Mouse (Mus musculus) liver, embryonic 15.5 days (tissue): ENCODE measurements around the gene Ptpn14. TPM values are rescaled to one million over a fixed set of nuclear protein-coding genes. Genes with fewer than 3 reads are reported as not detected.
A peak's percentile ranks its signal among the peaks of the same experiment; 100 is the strongest.
"Not testable (repeated sequence)": the region's sequence is repeated elsewhere in the genome, so short reads cannot be mapped to it uniquely, and the experiment has no call there.

Experiments used
- ATAC-seq: fragments of 200-750 bp; cut with Nextera tagmentation; 2 replicates; pipeline ENCODE4 v1.8.0; 2017; ENCODE audit warnings: moderate number of reproducible peaks, mild to moderate bottlenecking, moderate library complexity; ENCODE audit not compliant: insufficient read depth
- H3K27ac ChIP-seq: fragments of 300-500 bp; sonication (generic); replicated peaks from 2 replicates; pipeline ENCODE4 v1.5.1; 2015; ENCODE audit warnings: mild to moderate bottlenecking, inconsistent platforms
- H3K27me3 ChIP-seq: fragments of 300-500 bp; sonication (generic); 2 replicates; pipeline ENCODE4 v1.6.1; 2015; ENCODE audit warnings: mild to moderate bottlenecking, inconsistent platforms
- H3K36me3 ChIP-seq: fragments of 300-500 bp; sonication (generic); replicated peaks from 2 replicates; pipeline ENCODE4 v1.6.1; 2015; ENCODE audit warnings: moderate library complexity, mild to moderate bottlenecking, inconsistent platforms
- H3K4me1 ChIP-seq: fragments of 300-500 bp; sonication (generic); replicated peaks from 2 replicates; pipeline ENCODE4 v1.6.1; 2015; ENCODE audit warnings: inconsistent platforms
- H3K4me2 ChIP-seq: fragments of 300-500 bp; sonication (generic); 2 replicates; pipeline ENCODE4 v1.6.1; 2015; ENCODE audit warnings: moderate library complexity, mild to moderate bottlenecking, inconsistent platforms
- H3K4me3 ChIP-seq: fragments of 300-500 bp; sonication (generic); replicated peaks from 2 replicates; pipeline ENCODE4 v1.5.1; 2015; ENCODE audit warnings: mild to moderate bottlenecking, inconsistent platforms
- H3K9ac ChIP-seq: fragments of 300-500 bp; sonication (generic); 2 replicates; pipeline ENCODE4 v1.6.1; 2015; ENCODE audit warnings: moderate library complexity, mild to moderate bottlenecking, inconsistent platforms
- H3K9me3 ChIP-seq: fragments of 300-500 bp; sonication (generic); replicated peaks from 2 replicates; pipeline ENCODE4 v1.6.1; 2016; ENCODE audit warnings: inconsistent platforms
- WGBS: fragments of 180-500 bp; shearing (Covaris S2); methylation state at CpG from one replicate; pipeline ENCODE4 v1.1.7; 2015; ENCODE audit warnings: mixed read lengths; ENCODE audit not compliant: insufficient replicate concordance; 5-methylcytosine and 5-hydroxymethylcytosine counted together
- polyA plus RNA-seq: library from polyadenylated mRNA; unstranded; fragments of >200 nt; fragmentation: Nextera tagmentation; extraction: Ambion mirVana; gene quantifications from 2 replicates; pipeline ENCODE4 v1.2.1, GENCODE M21; 2015

The Ptpn14 gene
- 0.40 and 0.44 TPM in 2 replicates for polyA plus RNA-seq

GRCm38 (mm10) chr1:189727884-189728783 is at the start of gene Ptpn14:
Gene Ptpn14, plus strand, starts transcription at chr1:189728268.
- H3K27me3 ChIP-seq = peaks cover 78% of the 10 kb centered on the region
- H3K4me2 ChIP-seq = peak within 1 kb of the TSS; percentile 65
- H3K27ac ChIP-seq = peak within 1 kb of the TSS; percentile 48; the same call in 1 of the 2 replicates
- no peaks in the 10 kb centered on the region for H3K36me3 ChIP-seq
- H3K9ac ChIP-seq = no peak within 1 kb of the TSS; the same call in 1 of the 2 replicates
- under 1% methylated on average over 90 of the region's 98 CpGs for WGBS
- H3K4me3 ChIP-seq = peak within 1 kb of the TSS; percentile 50
- peak; percentile 64 for ATAC-seq
- H3K4me1 ChIP-seq = no peaks in the 10 kb centered on the region
- H3K9me3 ChIP-seq = no peaks in the 10 kb centered on the region

DNA sequence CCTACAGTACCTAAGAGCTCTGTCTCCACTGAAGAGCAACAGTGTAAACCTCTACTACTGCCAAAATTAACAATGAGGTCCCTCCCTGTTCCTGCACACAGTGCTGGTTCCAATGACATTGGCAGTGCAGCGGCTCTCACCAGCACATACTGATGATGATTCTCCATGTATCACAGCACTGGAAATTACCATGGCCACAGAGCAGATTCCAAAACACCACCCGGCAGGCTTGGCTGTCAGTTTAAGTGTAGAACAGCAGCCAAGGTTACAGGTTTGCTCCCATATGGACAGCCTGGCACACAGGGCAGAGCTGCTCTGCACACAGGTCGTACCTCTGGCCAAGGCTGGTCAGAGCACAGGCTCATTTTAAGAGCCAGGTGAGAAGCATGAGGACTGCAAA is 48.5 kb upstream of the Ptpn14 start:
- Histone ChIP-seq H3K4me2 (no peak overlapping the region), H3K4me1 (no peaks in the 10 kb centered on the region), H3K27ac (no peak overlapping the region), H3K27me3 (no peaks in the 10 kb centered on the region), H3K36me3 (peaks cover 92% of the 10 kb centered on the region), H3K9me3 (no peaks in the 10 kb centered on the region), H3K4me3 (no peak overlapping the region), H3K9ac (no peak overlapping the region)
- WGBS = 89% methylated on average over 3 of the region's 3 CpGs
- ATAC-seq = no peak

DNA sequence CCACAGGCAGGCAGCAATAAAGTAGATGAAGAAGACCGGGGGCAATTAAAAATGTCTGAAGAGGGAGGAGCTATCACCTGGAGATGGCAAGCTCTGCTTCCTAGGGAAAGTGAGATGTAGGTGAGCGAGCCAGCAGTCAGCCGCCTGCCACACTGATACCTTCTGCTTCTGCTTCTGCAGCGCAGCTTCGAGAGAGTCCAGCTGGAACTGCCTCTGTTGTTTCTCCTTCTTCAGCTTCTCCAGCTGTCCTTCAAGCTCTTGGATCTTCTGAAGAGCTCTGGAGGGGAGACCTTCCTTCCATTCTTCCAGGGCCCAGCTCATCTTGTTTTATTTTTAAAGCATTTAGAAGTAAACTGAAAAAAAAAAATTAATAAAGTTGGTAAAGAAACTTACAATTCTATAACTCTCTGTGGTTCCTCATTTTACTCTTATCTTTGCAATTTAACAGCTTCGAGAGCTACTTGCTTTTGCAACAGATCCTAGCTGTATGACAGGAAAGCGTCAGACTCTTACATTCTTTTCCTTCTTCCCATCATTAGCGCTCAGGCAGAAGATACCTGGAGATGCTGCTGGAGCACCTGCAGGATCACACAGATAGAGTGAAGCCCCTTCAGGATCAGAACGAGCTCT is 43.2 kb upstream of the Ptpn14 start:
- H3K36me3 ChIP-seq = peaks cover 65% of the 10 kb centered on the region
- H3K4me2 ChIP-seq = no peak overlapping the region
- no peaks in the 10 kb centered on the region for H3K27me3 ChIP-seq
- no peak overlapping the region for H3K27ac ChIP-seq
- no peak overlapping the region for H3K9ac ChIP-seq
- H3K4me1 ChIP-seq = peaks cover 34% of the 10 kb centered on the region
- no peak for ATAC-seq
- no peak overlapping the region for H3K4me3 ChIP-seq
- WGBS = 80% methylated on average over 9 of the region's 9 CpGs
- no peaks in the 10 kb centered on the region for H3K9me3 ChIP-seq

DNA sequence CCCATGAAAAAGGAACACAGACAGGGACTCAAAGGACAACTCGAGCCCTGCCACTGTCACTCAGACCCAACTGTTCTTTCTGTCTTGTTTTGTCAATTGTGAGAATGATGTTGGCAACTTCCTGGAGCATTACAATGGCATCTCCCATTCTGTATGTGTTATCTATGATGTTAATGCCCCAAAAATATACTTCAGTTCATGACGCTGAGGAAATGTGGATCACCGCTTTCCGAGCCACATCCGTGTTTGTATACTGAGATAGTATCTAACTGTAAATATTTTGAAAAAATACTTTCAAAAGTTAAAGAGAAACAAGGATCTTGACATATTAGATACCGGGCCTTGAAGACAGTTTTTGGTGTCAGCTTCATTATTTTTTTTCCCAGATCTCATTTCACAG is 42.0 kb upstream of the Ptpn14 start:
- no peak for ATAC-seq
- H3K36me3 ChIP-seq = peaks cover 53% of the 10 kb centered on the region

GRCm38 (mm10) chr1:189687654-189688387 is 40.2 kb upstream of the Ptpn14 start, which contains the start of gene Cenpf:
Gene Cenpf, minus strand, starts transcription at chr1:189688086.
- Histone ChIP-seq H3K4me1 (peaks cover 34% of the 10 kb centered on the region), H3K9me3 (no peaks in the 10 kb centered on the region), H3K9ac (peak within 1 kb of the TSS; percentile 96), H3K27ac (peak within 1 kb of the TSS; percentile 83), H3K36me3 (peaks cover 37% of the 10 kb centered on the region), H3K4me2 (peak within 1 kb of the TSS; percentile 75), H3K4me3 (peak within 1 kb of the TSS; percentile 98), H3K27me3 (peaks cover 5% of the 10 kb centered on the region; the same call in 1 of the 2 replicates)
- ATAC-seq = peak; percentile 99
- under 1% methylated on average over 55 of the region's 55 CpGs for WGBS

More for the DNA sequence above, 42.0 kb upstream of the Ptpn14 start:
- Histone ChIP-seq H3K4me2 (peak overlapping the region; percentile 72), H3K27ac (no peak overlapping the region), H3K27me3 (no peaks in the 10 kb centered on the region), H3K4me3 (peak overlapping the region; percentile 98), H3K9ac (no peak overlapping the region), H3K4me1 (peaks cover 34% of the 10 kb centered on the region), H3K9me3 (no peaks in the 10 kb centered on the region)
- 73% methylated on average over 6 of the region's 6 CpGs for whole genome bisulfite sequencing

DNA sequence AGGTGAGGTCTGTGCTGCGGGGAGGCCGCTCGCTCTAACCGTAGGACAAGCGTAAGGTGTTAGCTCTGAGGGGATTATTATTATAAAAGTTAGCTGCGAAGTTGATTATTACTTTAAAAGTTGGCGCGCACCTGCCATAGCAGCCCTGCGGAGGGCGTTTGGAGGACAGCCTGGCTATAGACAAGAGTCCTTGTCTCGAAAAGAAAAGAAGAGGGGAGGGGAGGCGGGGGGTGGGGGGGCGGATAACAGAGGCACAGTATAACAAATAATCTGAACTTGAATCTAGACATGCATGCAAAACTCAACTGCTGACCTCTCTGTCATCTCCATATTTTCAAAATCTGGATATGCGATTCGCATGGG is 39.7 kb upstream of the Ptpn14 start:
- peaks cover 32% of the 10 kb centered on the region for H3K36me3 ChIP-seq
- peak overlapping the region; percentile 73; the same call in 1 of the 2 replicates for H3K27ac ChIP-seq
- peak overlapping the region; percentile 75 for H3K4me2 ChIP-seq
- no peaks in the 10 kb centered on the region for H3K9me3 ChIP-seq
- ATAC-seq = no peak
- H3K27me3 ChIP-seq = peaks cover 5% of the 10 kb centered on the region; the same call in 1 of the 2 replicates
- H3K9ac ChIP-seq = peak overlapping the region; percentile 70
- H3K4me1 ChIP-seq = peaks cover 34% of the 10 kb centered on the region
- WGBS = 1% methylated on average over 15 of the region's 15 CpGs
- peak overlapping the region; percentile 98 for H3K4me3 ChIP-seq

GRCm38 (mm10) chr1:189689050-189689833 is 38.8 kb upstream of the Ptpn14 start:
- no peak for ATAC-seq
- Histone ChIP-seq H3K27me3 (peaks cover 5% of the 10 kb centered on the region; the same call in 1 of the 2 replicates), H3K36me3 (peaks cover 23% of the 10 kb centered on the region), H3K4me2 (peak overlapping the region; percentile 75), H3K9ac (peak overlapping the region; percentile 70), H3K27ac (no peak overlapping the region), H3K4me1 (peaks cover 34% of the 10 kb centered on the region), H3K4me3 (peak overlapping the region; percentile 98), H3K9me3 (no peaks in the 10 kb centered on the region)
- WGBS = 39% methylated on average over 4 of the region's 4 CpGs

GRCm38 (mm10) chr1:189692442-189692841 is 35.6 kb upstream of the Ptpn14 start:
- H3K36me3 ChIP-seq, ATAC-seq, H3K9me3 ChIP-seq, H3K4me3 ChIP-seq, H3K27ac ChIP-seq, H3K4me2 ChIP-seq, H3K27me3 ChIP-seq, H3K9ac ChIP-seq: not testable (repeated sequence)
- 25% methylated on average over 3 of the region's 3 CpGs for WGBS
- peaks cover 28% of the 10 kb centered on the region for H3K4me1 ChIP-seq

DNA sequence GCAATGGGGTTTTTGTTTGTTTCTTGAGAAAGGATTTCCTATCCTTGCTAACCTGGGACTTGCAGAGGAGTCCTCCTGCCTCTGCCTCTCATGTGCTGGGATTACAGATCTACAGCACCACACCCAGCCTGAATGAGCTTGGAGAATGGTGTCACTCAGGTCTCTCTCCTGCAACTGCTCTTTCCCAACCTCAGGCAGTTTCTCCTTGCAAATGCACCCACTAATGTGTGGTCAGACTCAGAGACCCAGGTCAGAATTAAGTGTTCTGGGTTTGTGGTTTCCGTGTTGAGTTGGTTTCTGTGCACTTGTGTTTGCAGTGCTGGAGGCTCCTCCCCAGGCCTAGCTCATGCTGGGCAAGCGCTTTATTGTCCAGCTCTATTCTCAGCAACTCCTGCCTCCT is 33.7 kb upstream of the Ptpn14 start:
- no peak overlapping the region for H3K4me2 ChIP-seq
- H3K36me3 ChIP-seq = no peaks in the 10 kb centered on the region
- peaks cover 16% of the 10 kb centered on the region for H3K4me1 ChIP-seq
- peaks cover 9% of the 10 kb centered on the region for H3K27me3 ChIP-seq
- ATAC-seq = no peak
- H3K27ac ChIP-seq = no peak overlapping the region
- no peaks in the 10 kb centered on the region for H3K9me3 ChIP-seq
- no peak overlapping the region for H3K9ac ChIP-seq
- no peak overlapping the region for H3K4me3 ChIP-seq
- WGBS = 46% methylated on average over 2 of the region's 2 CpGs

DNA sequence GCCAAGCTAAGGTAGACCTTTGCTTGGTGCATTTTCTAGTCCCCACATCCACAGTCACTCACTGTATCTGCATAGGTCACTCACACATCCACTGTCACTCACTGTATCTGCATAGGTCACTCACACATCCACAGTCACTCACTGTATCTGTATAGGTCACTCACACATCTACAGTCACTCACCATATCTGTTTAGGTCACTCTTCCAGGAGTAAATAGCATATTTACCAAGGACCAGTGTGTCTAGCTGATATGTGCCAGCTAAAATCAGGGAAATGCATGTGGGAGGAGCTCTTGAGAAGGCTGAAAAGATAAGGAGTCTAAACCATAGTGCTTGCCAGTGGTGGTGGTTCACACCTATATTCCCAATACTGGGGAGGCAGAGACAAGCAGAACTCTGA is 32.7 kb upstream of the Ptpn14 start:
- peak; percentile 84 for ATAC-seq
- no peak overlapping the region for H3K9ac ChIP-seq
- no peaks in the 10 kb centered on the region for H3K9me3 ChIP-seq
- H3K4me3 ChIP-seq = no peak overlapping the region
- peaks cover 14% of the 10 kb centered on the region for H3K4me1 ChIP-seq
- 0 out of 2 replicates have a peak overlapping the region, but pooled peaks have one; percentile 41 for H3K27ac ChIP-seq
- H3K4me2 ChIP-seq = no peak overlapping the region
- no peaks in the 10 kb centered on the region for H3K36me3 ChIP-seq
- peaks cover 15% of the 10 kb centered on the region for H3K27me3 ChIP-seq
